Mouse (Mus musculus): Measurements from ENCODE around the gene P4ha2. TPM values are rescaled to one million over a fixed set of nuclear protein-coding genes. Genes with fewer than 3 reads are reported as not detected.

P4ha2 gene
- polyA plus RNA-seq (2011; ENCODE audit: insufficient read depth, insufficient read length, low read depth, missing spikeins) = 16.6 and 25.5 TPM in 2 replicates

GRCm38 (mm10) chr11:54100045-54100691 lies at the start of gene P4ha2:
P4ha2 (plus strand) TSS chr11:54100095.
- Histone ChIP-seq H3K4me3 (ENCODE audit: low read depth, low read length) (peak within 1 kb of the TSS; percentile 73), H3K27ac (ENCODE audit: insufficient read depth, low read length) (no peak within 1 kb of the TSS), H3K9ac (ENCODE audit: low read depth, poor library complexity, severe bottlenecking) (peak within 1 kb of the TSS; percentile 85), H3K36me3 (ENCODE audit: control insufficient read depth, insufficient read depth, low read length, poor library complexity, severe bottlenecking) (no peaks in the 10 kb centered on the region), H3K4me1 (ENCODE audit: control insufficient read depth, insufficient read depth, low read length) (no peaks in the 10 kb centered on the region), H3K27me3 (ENCODE audit: control insufficient read depth, insufficient read depth, low read length, poor library complexity, severe bottlenecking) (peaks cover 6% of the 10 kb centered on the region), H3K9me3 (replicated peaks; ENCODE audit: control insufficient read depth, insufficient read depth, low read length, poor library complexity, severe bottlenecking) (no peaks in the 10 kb centered on the region)
- TF ChIP-seq EP300 (IDR thresholded peaks at IDR 0.05; ENCODE audit: insufficient read depth, low read depth, low read length) (no peak), POLR2A (IDR thresholded peaks at IDR 0.05; ENCODE audit: insufficient read depth, low read length) (no peak), CTCF (IDR thresholded peaks at IDR 0.05; ENCODE audit: low read depth, low read length) (no peak)

GRCm38 (mm10) chr11:54050205-54050604 lies 49.7 kb upstream of the P4ha2 start:
- Histone ChIP-seq H3K9ac (ENCODE audit: low read depth, poor library complexity, severe bottlenecking) (no peak overlapping the region), H3K4me3 (ENCODE audit: low read depth, low read length) (no peak overlapping the region), H3K9me3 (replicated peaks; ENCODE audit: control insufficient read depth, insufficient read depth, low read length, poor library complexity, severe bottlenecking) (no peaks in the 10 kb centered on the region), H3K27me3 (ENCODE audit: control insufficient read depth, insufficient read depth, low read length, poor library complexity, severe bottlenecking) (0 out of 2 replicates have a peak, but pooled peaks cover 2% of the 10 kb centered on the region), H3K36me3 (ENCODE audit: control insufficient read depth, insufficient read depth, low read length, poor library complexity, severe bottlenecking) (no peaks in the 10 kb centered on the region), H3K4me1 (ENCODE audit: control insufficient read depth, insufficient read depth, low read length) (no peaks in the 10 kb centered on the region), H3K27ac (ENCODE audit: insufficient read depth, low read length) (no peak overlapping the region)
- TF ChIP-seq EP300 (IDR thresholded peaks at IDR 0.05; ENCODE audit: insufficient read depth, low read depth, low read length) (no peak), POLR2A (IDR thresholded peaks at IDR 0.05; ENCODE audit: insufficient read depth, low read length) (no peak), CTCF (IDR thresholded peaks at IDR 0.05; ENCODE audit: low read depth, low read length) (no peak)

GRCm38 (mm10) chr11:54051161-54051560 lies 48.7 kb upstream of the P4ha2 start:
- 0 out of 2 replicates have a peak, but pooled peaks cover 2% of the 10 kb centered on the region for H3K27me3 ChIP-seq (ENCODE audit: control insufficient read depth, insufficient read depth, low read length, poor library complexity, severe bottlenecking)
- H3K36me3 ChIP-seq (ENCODE audit: control insufficient read depth, insufficient read depth, low read length, poor library complexity, severe bottlenecking) = no peaks in the 10 kb centered on the region
- H3K27ac ChIP-seq (ENCODE audit: insufficient read depth, low read length) = no peak overlapping the region
- no peak for TF ChIP-seq EP300 (IDR thresholded peaks at IDR 0.05; ENCODE audit: insufficient read depth, low read depth, low read length)
- no peak for TF ChIP-seq CTCF (IDR thresholded peaks at IDR 0.05; ENCODE audit: low read depth, low read length)
- no peak for TF ChIP-seq POLR2A (IDR thresholded peaks at IDR 0.05; ENCODE audit: insufficient read depth, low read length)
- no peaks in the 10 kb centered on the region for H3K9me3 ChIP-seq (replicated peaks; ENCODE audit: control insufficient read depth, insufficient read depth, low read length, poor library complexity, severe bottlenecking)
- no peak overlapping the region for H3K4me3 ChIP-seq (ENCODE audit: low read depth, low read length)
- no peak overlapping the region for H3K9ac ChIP-seq (ENCODE audit: low read depth, poor library complexity, severe bottlenecking)
- H3K4me1 ChIP-seq (ENCODE audit: control insufficient read depth, insufficient read depth, low read length) = no peaks in the 10 kb centered on the region

GRCm38 (mm10) chr11:54052128-54052527 lies 47.8 kb upstream of the P4ha2 start:
- no peak for TF ChIP-seq EP300 (IDR thresholded peaks at IDR 0.05; ENCODE audit: insufficient read depth, low read depth, low read length)
- no peak for TF ChIP-seq POLR2A (IDR thresholded peaks at IDR 0.05; ENCODE audit: insufficient read depth, low read length)
- TF ChIP-seq CTCF (IDR thresholded peaks at IDR 0.05; ENCODE audit: low read depth, low read length) = no peak
- Histone ChIP-seq H3K4me1 (ENCODE audit: control insufficient read depth, insufficient read depth, low read length) (no peaks in the 10 kb centered on the region), H3K36me3 (ENCODE audit: control insufficient read depth, insufficient read depth, low read length, poor library complexity, severe bottlenecking) (no peaks in the 10 kb centered on the region), H3K4me3 (ENCODE audit: low read depth, low read length) (no peak overlapping the region), H3K9ac (ENCODE audit: low read depth, poor library complexity, severe bottlenecking) (no peak overlapping the region), H3K9me3 (replicated peaks; ENCODE audit: control insufficient read depth, insufficient read depth, low read length, poor library complexity, severe bottlenecking) (no peaks in the 10 kb centered on the region), H3K27me3 (ENCODE audit: control insufficient read depth, insufficient read depth, low read length, poor library complexity, severe bottlenecking) (0 out of 2 replicates have a peak, but pooled peaks cover 2% of the 10 kb centered on the region), H3K27ac (ENCODE audit: insufficient read depth, low read length) (no peak overlapping the region)

- Histone ChIP-seq H3K4me3 (ENCODE audit: low read depth, low read length) (no peak overlapping the region), H3K36me3 (ENCODE audit: control insufficient read depth, insufficient read depth, low read length, poor library complexity, severe bottlenecking) (no peaks in the 10 kb centered on the region), H3K9ac (ENCODE audit: low read depth, poor library complexity, severe bottlenecking) (no peak overlapping the region), H3K27me3 (ENCODE audit: control insufficient read depth, insufficient read depth, low read length, poor library complexity, severe bottlenecking) (0 out of 2 replicates have a peak, but pooled peaks cover 2% of the 10 kb centered on the region), H3K27ac (ENCODE audit: insufficient read depth, low read length) (no peak overlapping the region), H3K4me1 (ENCODE audit: control insufficient read depth, insufficient read depth, low read length) (no peaks in the 10 kb centered on the region), H3K9me3 (replicated peaks; ENCODE audit: control insufficient read depth, insufficient read depth, low read length, poor library complexity, severe bottlenecking) (no peaks in the 10 kb centered on the region)
- TF ChIP-seq CTCF (IDR thresholded peaks at IDR 0.05; ENCODE audit: low read depth, low read length) (no peak), POLR2A (IDR thresholded peaks at IDR 0.05; ENCODE audit: insufficient read depth, low read length) (no peak), EP300 (IDR thresholded peaks at IDR 0.05; ENCODE audit: insufficient read depth, low read depth, low read length) (no peak)
These were observed 46.8 kb upstream of the P4ha2 start for GRCm38 (mm10) chr11:54053090-54053489.

GRCm38 (mm10) chr11:54054257-54054656 lies 45.6 kb upstream of the P4ha2 start:
- Histone ChIP-seq H3K4me1 (ENCODE audit: control insufficient read depth, insufficient read depth, low read length) (no peaks in the 10 kb centered on the region), H3K27ac (ENCODE audit: insufficient read depth, low read length) (no peak overlapping the region), H3K9me3 (replicated peaks; ENCODE audit: control insufficient read depth, insufficient read depth, low read length, poor library complexity, severe bottlenecking) (no peaks in the 10 kb centered on the region), H3K4me3 (ENCODE audit: low read depth, low read length) (no peak overlapping the region), H3K36me3 (ENCODE audit: control insufficient read depth, insufficient read depth, low read length, poor library complexity, severe bottlenecking) (no peaks in the 10 kb centered on the region), H3K9ac (ENCODE audit: low read depth, poor library complexity, severe bottlenecking) (no peak overlapping the region), H3K27me3 (ENCODE audit: control insufficient read depth, insufficient read depth, low read length, poor library complexity, severe bottlenecking) (0 out of 2 replicates have a peak, but pooled peaks cover 2% of the 10 kb centered on the region)
- TF ChIP-seq CTCF (IDR thresholded peaks at IDR 0.05; ENCODE audit: low read depth, low read length) (peak; percentile 18), EP300 (IDR thresholded peaks at IDR 0.05; ENCODE audit: insufficient read depth, low read depth, low read length) (no peak)
